Mouse (Mus musculus): ENCODE data around the gene Gm28051.

Gene Gm28051

GRCm38 (mm10) chr12:102743036-102743588 lies 14.5 kb downstream of the Gm28051 start:
- no peak for DNase-seq (ENCODE audit: low spot score)

GRCm38 (mm10) chr12:102742056-102742455 lies 15.5 kb downstream of the Gm28051 start:
- no peak for DNase-seq (ENCODE audit: low spot score)

- DNase-seq (ENCODE audit: low spot score): no peak
These were observed 17.3 kb downstream of the Gm28051 start for GRCm38 (mm10) chr12:102740285-102740684.

- no peak for DNase-seq (ENCODE audit: low spot score)
These were observed 18.5 kb downstream of the Gm28051 start for GRCm38 (mm10) chr12:102739096-102739495.

- DNase-seq (ENCODE audit: low spot score): peak; percentile 50
These were observed 24.2 kb downstream of the Gm28051 start for GRCm38 (mm10) chr12:102733381-102733780.

- DNase-seq (ENCODE audit: low spot score): peak; percentile 71
These were observed 26.6 kb downstream of the Gm28051 start for GRCm38 (mm10) chr12:102730798-102731619.

GRCm38 (mm10) chr12:102729855-102730797 lies 27.4 kb downstream of the Gm28051 start:
- DNase-seq (ENCODE audit: low spot score): peak; percentile 91

GRCm38 (mm10) chr12:102725761-102726175 lies 31.8 kb downstream of the Gm28051 start:
- no peak for DNase-seq (ENCODE audit: low spot score)

GRCm38 (mm10) chr12:102725146-102725545 lies 32.4 kb downstream of the Gm28051 start:
- no peak for DNase-seq (ENCODE audit: low spot score)

- no peak for DNase-seq (ENCODE audit: low spot score)
These were observed 33.7 kb downstream of the Gm28051 start for GRCm38 (mm10) chr12:102723861-102724260.

- no peak for DNase-seq (ENCODE audit: low spot score)
These were observed 34.6 kb downstream of the Gm28051 start for GRCm38 (mm10) chr12:102722966-102723365.

GRCm38 (mm10) chr12:102722451-102722850 lies 35.1 kb downstream of the Gm28051 start:
- no peak for DNase-seq (ENCODE audit: low spot score)

GRCm38 (mm10) chr12:102719552-102720315 lies 37.8 kb downstream of the Gm28051 start:
- no peak for DNase-seq (ENCODE audit: low spot score)

GRCm38 (mm10) chr12:102714654-102715395 lies 42.7 kb downstream of the Gm28051 start:
- DNase-seq (ENCODE audit: low spot score): no peak

GRCm38 (mm10) chr12:102714116-102714515 lies 43.4 kb downstream of the Gm28051 start:
- DNase-seq (ENCODE audit: low spot score): no peak

- DNase-seq (ENCODE audit: low spot score): no peak
These were observed 44.3 kb downstream of the Gm28051 start for GRCm38 (mm10) chr12:102713153-102713865.

GRCm38 (mm10) chr12:102710851-102711375 lies 46.7 kb downstream of the Gm28051 start:
- no peak for DNase-seq (ENCODE audit: low spot score)

- DNase-seq (ENCODE audit: low spot score): no peak
These were observed 47.7 kb downstream of the Gm28051 start for GRCm38 (mm10) chr12:102709896-102710295.

GRCm38 (mm10) chr12:102708220-102708619 lies 49.3 kb downstream of the Gm28051 start:
- DNase-seq (ENCODE audit: low spot score): peak; percentile 50

Measured in yolk sac, embryonic 10.5 days (tissue).